ENCODE assay signal across 12 mouse cellular contexts in genomic region chr4:106161592-106161991, GRCm38 (mm10).
DNase-seq lines count a peak whose midpoint lies in the region; ATAC-seq and TF ChIP-seq lines count a peak whose summit lies in the region.
"Had no signal": no experiment of that assay in that cellular context is flagged by ENCODE, and none has a peak within 500 bp of the region (broad histone marks: within the 10 kb centered on the region; RNA-seq: fewer than 3 reads in every experiment).

No protein-coding gene starts in this region.

- H3K27ac ChIP-seq in layer of hippocampus, adult 2 months, result no peak overlapping the region
- H3K27ac ChIP-seq in embryonic facial prominence, embryonic 11.5 days (replicated peaks; ENCODE audit: low read depth, low read length), result no peak overlapping the region
- H3K27ac ChIP-seq: hindbrain, embryonic 12.5 days; macrophage; neural tube, embryonic 13.5 days had no signal

- 52% methylated on average over 2 of the region's 2 CpGs for WGBS in embryonic facial prominence, embryonic 11.5 days

- no peak for DNase-seq in layer of hippocampus, adult 2 months (ENCODE audit: low spot score in 2 of 2)
- no peak for DNase-seq in layer of hippocampus, postnatal 36 days
- DNase-seq in A20 (ENCODE audit: low read depth, low spot score), result peak; percentile 44
- peak; percentile 48 for DNase-seq in ES-CJ7 (ENCODE audit: low read depth, low spot score)
- DNase-seq in embryonic facial prominence, embryonic 11.5 days (ENCODE audit: low spot score), result peak; percentile 47
- no peak for DNase-seq in right cerebral cortex, postnatal 25 days
- no peak for DNase-seq in gastrocnemius, postnatal 36 days
- DNase-seq in left cerebral cortex, postnatal 25 days (ENCODE audit: low spot score in 2 of 2), result no peak
- DNase-seq: cerebellum, adult 18-20 months had no signal

- no peaks in the 10 kb centered on the region for H3K4me1 ChIP-seq in embryonic facial prominence, embryonic 11.5 days (ENCODE audit: control insufficient read depth, insufficient read depth, low read length)
- H3K4me1 ChIP-seq: hindbrain, embryonic 12.5 days; neural tube, embryonic 13.5 days had no signal

- H3K9ac ChIP-seq in embryonic facial prominence, embryonic 11.5 days (replicated peaks; ENCODE audit: low read length), result no peak overlapping the region
- H3K9ac ChIP-seq: hindbrain, embryonic 12.5 days; neural tube, embryonic 13.5 days had no signal

- TF ChIP-seq CTCF in layer of hippocampus, adult 2 months (conservative IDR thresholded peaks at IDR 0.05), result peak; percentile 65

- intact Hi-C loops in gastrocnemius, postnatal 36 days (cut with DNase I), result loop anchor here (5.0 kb wide), 1 partner anchor 51 kb away; no protein-coding TSS in a partner anchor
- intact Hi-C loops in left cerebral cortex, postnatal 25 days (cut with DNase I), result no loop called here

- no peaks in the 10 kb centered on the region for H3K9me3 ChIP-seq in embryonic facial prominence, embryonic 11.5 days (replicated peaks; ENCODE audit: control insufficient read depth, low read length)
- H3K9me3 ChIP-seq: hindbrain, embryonic 12.5 days; neural tube, embryonic 13.5 days had no signal

- no peak overlapping the region for H3K4me2 ChIP-seq in embryonic facial prominence, embryonic 11.5 days (ENCODE audit: low read depth, low read length)
- H3K4me2 ChIP-seq: hindbrain, embryonic 12.5 days; neural tube, embryonic 13.5 days had no signal

- no peak for ATAC-seq in embryonic facial prominence, embryonic 11.5 days (replicated peaks; ENCODE audit: insufficient number of reproducible peaks, low FRiP score, low TSS enrichment, low read depth)

- H3K27me3 ChIP-seq in embryonic facial prominence, embryonic 11.5 days (ENCODE audit: control insufficient read depth, insufficient read depth, low read length), result no peaks in the 10 kb centered on the region
- H3K27me3 ChIP-seq: hindbrain, embryonic 12.5 days; neural tube, embryonic 13.5 days had no signal

- no peak overlapping the region for H3K4me3 ChIP-seq in layer of hippocampus, adult 2 months
- no peak overlapping the region for H3K4me3 ChIP-seq in embryonic facial prominence, embryonic 11.5 days (ENCODE audit: low read depth, low read length)
- H3K4me3 ChIP-seq: hindbrain, embryonic 12.5 days; neural tube, embryonic 13.5 days had no signal

- H3K36me3 ChIP-seq in embryonic facial prominence, embryonic 11.5 days (replicated peaks; ENCODE audit: control insufficient read depth, insufficient read depth, low read depth, low read length), result no peaks in the 10 kb centered on the region
- H3K36me3 ChIP-seq: hindbrain, embryonic 12.5 days; neural tube, embryonic 13.5 days had no signal

Comparison
In these comparisons a context has a peak if more than half of its experiments do, and no peak if none do; other contexts are left out.
1. DNase-seq: peak in A20 (single experiment), ES-CJ7 (single experiment) and embryonic facial prominence, embryonic 11.5 days (single experiment); none in layer of hippocampus, adult 2 months (0 of 2), layer of hippocampus, postnatal 36 days (0 of 2), right cerebral cortex, postnatal 25 days (single experiment), gastrocnemius, postnatal 36 days (0 of 2) and left cerebral cortex, postnatal 25 days (0 of 2).